Mouse (Mus musculus): ENCODE measurements around the gene Nacad. TPM values are rescaled to one million over a fixed set of nuclear protein-coding genes. Genes with fewer than 3 reads are reported as not detected.

Nacad gene
- polyA plus RNA-seq, 1 experiment = 2.8 TPM

DNA sequence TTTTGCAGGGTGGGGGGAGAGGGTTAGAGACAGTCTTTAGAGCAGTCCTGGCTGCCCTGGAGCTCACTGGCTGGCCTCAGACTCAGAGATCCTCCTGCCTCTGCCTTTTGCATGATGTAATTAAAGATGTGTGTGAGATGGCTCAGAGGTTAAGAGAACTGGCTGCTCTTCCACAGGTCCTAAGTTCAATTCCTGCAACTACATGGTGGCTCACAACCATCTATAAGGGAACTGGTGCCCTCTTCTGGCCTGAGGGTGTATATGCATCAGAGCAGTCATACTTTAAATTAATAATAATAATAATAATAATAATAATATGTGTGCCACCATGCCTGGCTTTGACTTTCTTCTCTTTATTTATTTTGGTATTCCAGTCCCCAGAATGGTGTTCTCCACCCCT lies 23.8 kb upstream of the Nacad start:
- DNase-seq = peak; percentile 20
- Histone ChIP-seq H3K4me3 (replicated peaks; ENCODE audit: extremely low read depth, low read depth, low read length) (no peak overlapping the region), H3K4me1 (ENCODE audit: control insufficient read depth, insufficient read depth, low read length) (peaks cover 4% of the 10 kb centered on the region)
- TF ChIP-seq CTCF (IDR thresholded peaks at IDR 0.05; ENCODE audit: insufficient read depth, low read length) (peak; percentile 24; the same call in 1 of the 2 replicates), POLR2A (IDR thresholded peaks at IDR 0.05; ENCODE audit: borderline replicate concordance, extremely low read depth, low read depth, low read length) (no peak)

DNA sequence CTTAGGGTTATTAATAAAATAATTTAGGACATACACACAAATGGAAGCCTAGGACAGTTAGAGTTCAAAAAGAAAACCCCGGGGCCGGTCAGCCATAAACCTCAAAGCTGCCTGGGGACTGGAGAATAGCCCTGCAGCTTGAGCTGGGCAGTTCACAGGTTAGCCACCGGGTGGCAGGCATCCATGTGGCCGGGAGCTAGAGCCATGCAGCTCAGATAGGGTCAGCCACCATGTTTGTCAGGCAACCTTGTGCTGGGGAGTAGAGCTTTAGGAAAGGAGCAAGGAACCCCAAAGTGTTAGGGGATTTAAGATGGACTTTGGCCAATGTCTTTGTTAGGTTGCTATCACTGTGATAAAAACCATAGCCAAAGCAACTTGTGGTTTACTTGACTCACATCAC lies 22.7 kb upstream of the Nacad start:
- H3K4me1 ChIP-seq (ENCODE audit: control insufficient read depth, insufficient read depth, low read length) = peaks cover 4% of the 10 kb centered on the region
- DNase-seq = peak; percentile 48
- 31% methylated on average over 4 of the region's 4 CpGs for WGBS
- H3K4me3 ChIP-seq (replicated peaks; ENCODE audit: extremely low read depth, low read depth, low read length) = no peak overlapping the region
- no peak for TF ChIP-seq POLR2A (IDR thresholded peaks at IDR 0.05; ENCODE audit: borderline replicate concordance, extremely low read depth, low read depth, low read length)
- TF ChIP-seq CTCF (IDR thresholded peaks at IDR 0.05; ENCODE audit: insufficient read depth, low read length) = peak; percentile 66

DNA sequence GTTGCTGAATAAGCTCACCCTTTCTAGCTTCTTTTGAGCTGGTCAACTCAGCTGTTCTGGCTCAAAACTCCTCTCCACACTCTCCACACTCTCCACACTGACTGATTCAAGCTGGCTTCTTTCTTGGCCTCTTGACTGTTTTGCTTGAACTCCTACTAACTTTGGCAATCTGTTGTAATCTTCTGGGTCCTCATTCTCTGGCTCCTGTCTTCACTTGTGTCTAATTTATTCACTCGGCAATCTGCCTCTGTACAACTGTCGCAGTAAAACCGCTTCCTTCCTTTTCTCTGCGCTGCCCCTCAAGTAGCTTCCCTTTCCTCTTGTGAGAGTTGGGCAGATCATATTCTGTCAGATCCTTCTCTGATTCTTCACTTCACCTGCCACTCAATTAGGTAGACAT lies 21.9 kb upstream of the Nacad start:
- TF ChIP-seq POLR2A (IDR thresholded peaks at IDR 0.05; ENCODE audit: borderline replicate concordance, extremely low read depth, low read depth, low read length) = no peak
- TF ChIP-seq CTCF (IDR thresholded peaks at IDR 0.05; ENCODE audit: insufficient read depth, low read length) = no peak
- Histone ChIP-seq H3K4me1 (ENCODE audit: control insufficient read depth, insufficient read depth, low read length) (peaks cover 4% of the 10 kb centered on the region), H3K4me3 (replicated peaks; ENCODE audit: extremely low read depth, low read depth, low read length) (no peak overlapping the region)
- DNase-seq = no peak
- WGBS = 51% methylated on average over 4 of the region's 4 CpGs

DNA sequence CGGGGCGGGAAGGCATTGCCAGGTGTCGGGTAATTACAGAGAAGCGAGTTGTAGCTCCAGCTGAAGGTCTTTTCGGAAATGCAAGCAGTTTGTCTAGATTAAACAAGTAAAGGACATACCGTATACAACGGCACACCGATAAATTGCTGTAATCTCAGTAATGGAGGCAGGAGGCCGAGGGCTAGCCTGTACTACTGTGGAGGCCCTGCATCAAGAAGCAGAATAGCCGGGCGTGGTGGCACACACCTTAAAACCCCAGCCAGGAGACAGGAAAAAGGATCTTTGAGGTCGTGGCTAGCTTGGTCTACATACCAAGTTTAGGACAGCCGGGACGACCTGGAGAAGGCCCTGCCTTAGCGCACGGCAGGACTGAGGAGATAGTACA lies 20.5 kb upstream of the Nacad start:
- no peak for TF ChIP-seq CTCF (IDR thresholded peaks at IDR 0.05; ENCODE audit: insufficient read depth, low read length)
- TF ChIP-seq POLR2A (IDR thresholded peaks at IDR 0.05; ENCODE audit: borderline replicate concordance, extremely low read depth, low read depth, low read length) = no peak
- 10% methylated on average over 16 of the region's 16 CpGs for WGBS
- H3K4me1 ChIP-seq (ENCODE audit: control insufficient read depth, insufficient read depth, low read length) = peaks cover 4% of the 10 kb centered on the region

DNA sequence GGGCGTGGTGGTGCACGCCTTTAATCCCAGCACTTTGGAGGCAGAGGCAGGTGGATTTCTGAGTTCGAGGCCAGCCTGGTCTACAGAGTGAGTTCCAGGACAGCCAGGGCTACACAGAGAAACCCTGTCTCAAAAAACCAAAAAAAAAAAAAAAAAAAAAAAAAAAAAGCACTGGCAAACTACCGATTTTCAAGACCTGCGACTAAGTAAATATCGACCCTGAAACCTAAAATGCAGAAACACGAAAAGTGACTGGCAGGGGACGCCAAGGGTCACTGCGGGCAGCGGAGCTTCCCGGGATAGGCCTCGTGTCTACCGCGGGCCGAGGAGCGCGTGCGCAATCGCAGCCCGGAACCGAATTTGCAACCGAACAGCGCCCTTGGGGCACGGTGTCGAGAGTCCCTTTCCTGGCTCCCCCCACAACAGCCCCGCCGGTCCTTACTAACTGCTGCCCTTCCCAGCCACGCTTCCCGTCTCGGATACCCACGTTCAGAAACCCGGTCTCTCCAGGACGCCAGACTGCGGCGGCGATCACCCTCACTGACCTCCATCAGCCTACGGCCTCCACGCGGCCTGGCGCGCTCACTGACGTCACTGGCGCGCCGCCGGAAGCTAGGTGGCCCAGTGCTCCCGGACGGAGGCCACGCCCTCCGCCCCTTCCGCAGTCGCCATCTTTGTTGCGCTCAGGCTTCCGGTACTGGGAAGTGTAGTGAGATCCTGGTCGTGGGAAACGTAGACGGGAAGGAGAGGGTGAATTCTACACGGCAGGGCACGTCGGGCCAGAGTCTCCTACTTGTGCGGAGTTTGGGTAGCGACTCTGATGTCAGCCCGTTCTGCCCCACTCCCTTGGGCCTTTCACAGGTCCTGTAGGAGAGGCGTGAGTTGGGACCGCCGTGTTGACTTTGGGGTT lies 19.9 kb upstream of the Nacad start, which contains the start of gene Tbrg4:
Gene Tbrg4, minus strand, starts transcription at position 590 of the 910 bp plus-strand sequence.
- WGBS = under 1% methylated on average over 66 of the region's 66 CpGs
- Histone ChIP-seq H3K4me3 (replicated peaks; ENCODE audit: extremely low read depth, low read depth, low read length) (peak within 1 kb of the TSS; percentile 88), H3K4me1 (ENCODE audit: control insufficient read depth, insufficient read depth, low read length) (peaks cover 4% of the 10 kb centered on the region)
- TF ChIP-seq CTCF (IDR thresholded peaks at IDR 0.05; ENCODE audit: insufficient read depth, low read length) (no peak), POLR2A (IDR thresholded peaks at IDR 0.05; ENCODE audit: borderline replicate concordance, extremely low read depth, low read depth, low read length) (peak; percentile 91)
- DNase-seq = peak; percentile 92

More for the DNA sequence above, 20.5 kb upstream of the Nacad start:
- no peak for DNase-seq
- peak overlapping the region; percentile 88 for H3K4me3 ChIP-seq (replicated peaks; ENCODE audit: extremely low read depth, low read depth, low read length)

DNA sequence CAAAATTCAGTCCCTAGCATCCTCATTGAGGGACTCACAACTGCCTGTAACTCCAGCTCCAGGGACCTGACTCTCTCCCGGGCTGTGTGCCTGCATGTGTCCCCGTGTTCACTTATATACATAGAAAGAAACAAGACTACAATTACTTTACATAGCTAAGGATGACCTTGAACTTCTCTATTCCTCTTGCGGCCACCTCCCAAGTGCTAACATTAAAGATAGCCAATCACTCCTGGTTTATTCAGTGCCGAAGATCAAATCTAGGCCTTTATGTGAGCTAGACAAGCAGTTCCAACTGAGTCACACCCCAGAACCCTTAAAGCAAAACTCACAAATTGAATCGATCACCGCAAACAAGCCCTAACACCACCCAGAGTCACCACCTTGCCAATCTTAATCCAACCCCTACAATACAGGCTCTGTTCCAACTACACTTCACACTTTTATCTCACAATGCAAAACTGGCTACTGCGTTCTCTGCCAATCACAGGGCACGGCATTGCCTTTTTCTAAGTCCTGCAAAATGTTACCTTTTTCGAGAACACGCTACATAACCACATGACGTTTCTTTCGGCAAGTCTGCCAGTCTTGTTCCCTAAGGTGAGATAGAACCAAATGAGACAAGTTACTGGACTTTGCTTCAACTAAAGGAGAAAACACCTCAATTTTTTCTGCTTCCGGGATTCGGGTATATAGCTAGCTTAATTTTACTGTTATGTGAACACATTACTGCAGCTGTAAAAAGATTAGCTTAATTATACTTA lies 18.9 kb upstream of the Nacad start:
- peak overlapping the region; percentile 12 for H3K4me3 ChIP-seq (replicated peaks; ENCODE audit: extremely low read depth, low read depth, low read length)
- H3K4me1 ChIP-seq (ENCODE audit: control insufficient read depth, insufficient read depth, low read length) = peaks cover 4% of the 10 kb centered on the region
- WGBS = 57% methylated on average over 14 of the region's 14 CpGs
- no peak for TF ChIP-seq CTCF (IDR thresholded peaks at IDR 0.05; ENCODE audit: insufficient read depth, low read length)
- no peak for TF ChIP-seq POLR2A (IDR thresholded peaks at IDR 0.05; ENCODE audit: borderline replicate concordance, extremely low read depth, low read depth, low read length)
- no peak for DNase-seq

DNA sequence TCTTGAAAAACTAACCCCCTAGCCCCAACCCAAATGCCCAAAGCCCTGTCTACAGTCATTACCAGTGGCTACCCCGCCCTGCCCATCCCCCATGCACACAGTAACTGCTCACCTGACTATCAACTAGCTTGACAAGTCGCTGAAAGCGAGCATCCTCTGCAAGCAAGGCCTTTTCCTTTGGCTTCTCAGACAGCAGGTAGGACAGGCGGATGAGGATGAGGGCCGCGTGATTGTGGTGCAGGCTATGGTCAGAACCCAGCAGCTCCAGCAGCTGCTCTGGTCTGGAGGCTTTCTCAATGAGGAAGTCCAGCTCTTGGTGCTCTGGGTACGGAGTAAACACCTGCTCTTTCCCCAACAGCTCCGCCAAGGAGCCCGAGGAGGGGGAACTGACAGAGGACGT lies 17.9 kb upstream of the Nacad start:
- Histone ChIP-seq H3K4me3 (replicated peaks; ENCODE audit: extremely low read depth, low read depth, low read length) (no peak overlapping the region), H3K4me1 (ENCODE audit: control insufficient read depth, insufficient read depth, low read length) (peaks cover 4% of the 10 kb centered on the region)
- WGBS = 78% methylated on average over 10 of the region's 10 CpGs
- DNase-seq = no peak
- TF ChIP-seq POLR2A (IDR thresholded peaks at IDR 0.05; ENCODE audit: borderline replicate concordance, extremely low read depth, low read depth, low read length) = no peak
- TF ChIP-seq CTCF (IDR thresholded peaks at IDR 0.05; ENCODE audit: insufficient read depth, low read length) = no peak

DNA sequence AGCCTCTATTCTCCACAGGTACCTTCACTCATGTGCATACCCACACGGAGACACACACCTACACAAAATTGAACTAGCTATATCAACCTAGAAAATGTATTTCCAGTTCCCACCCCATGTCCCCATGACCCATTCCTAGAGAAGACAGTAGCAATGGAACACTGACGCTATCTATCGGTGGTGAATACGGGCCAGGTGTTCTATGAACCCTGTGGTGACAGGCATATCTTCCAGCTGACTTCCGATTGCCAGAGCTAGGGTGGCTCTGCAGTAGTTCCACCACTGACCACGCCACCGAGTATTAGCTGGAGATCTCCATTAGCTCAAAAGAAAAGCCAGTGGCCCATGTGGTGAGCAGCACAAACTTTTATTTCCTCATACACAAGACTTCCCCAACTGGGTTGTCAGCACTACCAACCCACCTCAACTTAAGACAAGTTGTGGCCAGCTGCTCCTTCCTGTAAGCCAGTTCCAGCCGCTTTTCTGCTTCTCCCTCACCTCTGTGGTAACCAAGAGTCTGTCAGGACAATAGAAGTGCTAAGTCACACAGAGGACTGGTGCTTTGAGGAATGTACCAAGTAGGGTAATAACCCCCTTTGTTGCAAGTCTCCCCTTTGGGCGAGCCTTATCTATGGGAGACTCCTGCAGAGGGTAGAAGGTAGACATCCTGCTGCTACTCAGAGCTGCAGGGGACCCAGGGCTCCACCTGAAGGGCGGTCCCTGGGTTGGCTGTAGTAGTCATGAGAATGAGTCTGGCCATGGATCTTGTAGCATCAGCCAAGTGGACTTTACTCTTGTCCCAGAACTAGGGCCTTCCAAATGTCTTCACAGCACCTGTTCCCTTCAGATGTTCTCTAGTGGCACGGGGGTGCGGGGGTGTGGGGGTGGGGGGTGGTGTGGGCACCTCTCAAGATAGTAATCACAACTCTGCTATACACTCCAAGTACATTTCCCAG lies 9.7 kb upstream of the Nacad start:
- DNase-seq = no peak

More for the DNA sequence above, 9.7 kb upstream of the Nacad start:
- WGBS = 82% methylated on average over 12 of the region's 12 CpGs
- TF ChIP-seq POLR2A (IDR thresholded peaks at IDR 0.05; ENCODE audit: borderline replicate concordance, extremely low read depth, low read depth, low read length) (no peak), CTCF (IDR thresholded peaks at IDR 0.05; ENCODE audit: insufficient read depth, low read length) (no peak)
- Histone ChIP-seq H3K4me1 (ENCODE audit: control insufficient read depth, insufficient read depth, low read length) (no peaks in the 10 kb centered on the region), H3K4me3 (replicated peaks; ENCODE audit: extremely low read depth, low read depth, low read length) (no peak overlapping the region)
